In the genomic region with DNA sequence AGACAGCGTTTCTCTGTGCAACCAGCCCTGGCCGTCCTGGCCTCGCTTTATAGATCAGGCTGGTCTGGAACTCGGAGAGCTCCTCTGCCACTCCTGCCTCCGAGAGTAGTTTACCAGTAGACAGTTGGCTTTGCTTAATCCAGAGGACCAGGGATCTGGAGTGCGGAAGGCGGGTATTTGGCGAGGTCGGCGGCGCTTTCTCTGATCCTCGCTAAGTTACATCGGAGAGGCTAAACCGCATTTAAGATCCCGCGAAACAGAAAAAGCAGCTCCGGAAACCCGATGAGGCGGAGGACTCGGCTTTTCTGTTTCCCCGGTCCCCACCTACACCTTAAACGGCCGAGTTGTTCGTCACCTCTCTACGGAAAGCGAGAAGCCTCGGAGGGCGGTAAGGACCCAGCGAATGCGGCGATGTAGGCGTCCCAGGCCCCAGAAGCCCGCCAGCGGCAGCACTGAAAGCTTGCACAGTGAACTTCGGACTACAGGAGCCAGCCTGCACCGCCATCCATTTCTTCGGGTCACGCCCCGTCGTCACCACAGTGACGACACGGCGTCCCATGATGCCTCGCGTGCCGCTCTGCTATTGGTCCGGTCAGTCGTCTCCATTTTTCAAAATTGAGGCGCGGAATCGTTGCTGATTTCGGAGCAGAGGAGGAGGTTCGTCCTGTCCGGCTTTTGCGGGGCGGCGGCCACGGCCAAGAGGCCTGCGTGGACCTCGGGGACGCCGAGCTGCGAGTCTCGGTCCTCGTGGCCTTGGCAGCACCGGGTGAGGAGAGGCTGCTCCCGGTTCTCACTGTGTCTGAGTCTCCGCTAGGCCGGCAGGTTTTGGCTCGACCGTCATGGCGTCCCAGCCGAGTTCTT, we compare ENCODE assay signal across 8 mouse cellular contexts. TPM values are rescaled to one million over a fixed set of nuclear protein-coding genes. Genes with fewer than 3 reads are reported as not detected.
DNase-seq lines count a peak whose midpoint lies in the region; ATAC-seq and TF ChIP-seq lines count a peak whose summit lies in the region.

A gene (plus strand): TSS at position 649 of the 861 bp plus-strand sequence.

- peak; percentile 94 for DNase-seq in MN1 (ENCODE audit: low spot score)
- DNase-seq in cerebellum, adult 9-10 months: peak; percentile 95
- peak; percentile 95 for DNase-seq in hindbrain, embryonic 10.5 days (ENCODE audit: low spot score)
- peak; percentile 98 for DNase-seq in layer of hippocampus, adult 9-11 months
- peak; percentile 98 for DNase-seq in lung, postnatal 0 days (ENCODE audit: low spot score)
- DNase-seq in ovary, postnatal 14 days (ENCODE audit: low spot score): peak; percentile 96
- DNase-seq in thymus, postnatal 14 days: peak; percentile 98

- TF ChIP-seq CTCF in lung, postnatal 0 days (IDR thresholded peaks at IDR 0.05): peak; percentile 29

- H3K4me2 ChIP-seq in lung, postnatal 0 days (replicated peaks; ENCODE audit: low read depth, low read length): peak within 1 kb of the TSS; percentile 81

- H3K36me3 ChIP-seq in hindbrain, embryonic 10.5 days: peaks cover 11% of the 10 kb centered on the region; the same call in 1 of the 2 replicates
- no peaks in the 10 kb centered on the region for H3K36me3 ChIP-seq in lung, postnatal 0 days (ENCODE audit: insufficient read depth, low read length)

- H3K4me3 ChIP-seq in hindbrain, embryonic 10.5 days: peak within 1 kb of the TSS; percentile 88
- H3K4me3 ChIP-seq in lung, postnatal 0 days (ENCODE audit: low read depth, low read length): peak within 1 kb of the TSS; percentile 90

- H3K27ac ChIP-seq in hindbrain, embryonic 10.5 days: peak within 1 kb of the TSS; percentile 96
- peak within 1 kb of the TSS; percentile 94 for H3K27ac ChIP-seq in lung, postnatal 0 days (ENCODE audit: low read length)

- no peaks in the 10 kb centered on the region for H3K9me3 ChIP-seq in hindbrain, embryonic 10.5 days
- H3K9me3 ChIP-seq in lung, postnatal 0 days (ENCODE audit: low read length): no peaks in the 10 kb centered on the region

- no peaks in the 10 kb centered on the region for H3K27me3 ChIP-seq in hindbrain, embryonic 10.5 days (ENCODE audit: insufficient read depth, poor library complexity, severe bottlenecking)
- no peaks in the 10 kb centered on the region for H3K27me3 ChIP-seq in lung, postnatal 0 days (replicated peaks; ENCODE audit: insufficient read depth, low read length)

- peak; percentile 100 for ATAC-seq in frontal cortex, adult (ENCODE audit: low TSS enrichment)
- ATAC-seq in lung, postnatal 0 days: peak; percentile 100

- peak within 1 kb of the TSS; percentile 78 for H3K9ac ChIP-seq in lung, postnatal 0 days (replicated peaks; ENCODE audit: low read depth)

- no peak for TF ChIP-seq EP300 in lung, postnatal 0 days (IDR thresholded peaks at IDR 0.05)

- peaks cover 24% of the 10 kb centered on the region for H3K4me1 ChIP-seq in hindbrain, embryonic 10.5 days (replicated peaks)
- peaks cover 4% of the 10 kb centered on the region; the same call in 1 of the 2 replicates for H3K4me1 ChIP-seq in lung, postnatal 0 days (ENCODE audit: insufficient read depth, low read depth, low read length)

- WGBS in hindbrain, embryonic 10.5 days: under 1% methylated on average over 73 of the region's 73 CpGs
- under 1% methylated on average over 73 of the region's 73 CpGs for WGBS in lung, postnatal 0 days

RNA-seq across cellular contexts. Expression of the gene that starts here (rescaled TPM):
- polyA plus RNA-seq in hindbrain, embryonic 10.5 days (2016; fragmentation: Nextera tagmentation; extraction: Ambion mirVana): 60.1 and 80.2 TPM in 2 replicates
- polyA plus RNA-seq in lung, postnatal 0 days (2015; fragmentation: Nextera tagmentation; extraction: Ambion mirVana): 2.1 and 3.2 TPM in 2 replicates

Comparison
In these comparisons a context has a peak if more than half of its experiments do, and no peak if none do; other contexts are left out.
1. Peak in every context shown above with its lines: DNase-seq, ATAC-seq, H3K4me3 ChIP-seq and H3K27ac ChIP-seq.
2. RNA of the gene that starts here (polyA plus RNA-seq): 60.1 to 80.2 TPM in hindbrain, embryonic 10.5 days; 2.1 to 3.2 TPM in lung, postnatal 0 days; every median in the first group is over 10 times any median in the second.